Mouse (Mus musculus): Measurements from ENCODE around the gene Gm1113. TPM values are rescaled to one million over a fixed set of nuclear protein-coding genes. Genes with fewer than 3 reads are reported as not detected.

Gm1113 gene
- polyA plus RNA-seq, 1 experiment from 2014 or later, result not detected

GRCm38 (mm10) chr9:35493033-35493732 is 24.9 kb downstream of the Gm1113 start:
- Histone ChIP-seq H3K4me3 (ENCODE audit: low read depth, low read length) (no peak overlapping the region), H3K4me2 (replicated peaks; ENCODE audit: low read depth, low read length) (no peak overlapping the region), H3K9me3 (ENCODE audit: low read length) (no peaks in the 10 kb centered on the region), H3K27ac (ENCODE audit: low read length) (no peak overlapping the region), H3K9ac (replicated peaks; ENCODE audit: low read depth) (no peak overlapping the region), H3K27me3 (replicated peaks; ENCODE audit: insufficient read depth, low read length) (no peaks in the 10 kb centered on the region), H3K4me1 (ENCODE audit: insufficient read depth, low read depth, low read length) (no peaks in the 10 kb centered on the region), H3K36me3 (ENCODE audit: insufficient read depth, low read length) (no peaks in the 10 kb centered on the region)
- no peak for DNase-seq (ENCODE audit: low spot score)
- ATAC-seq, result no peak
- TF ChIP-seq EP300 (IDR thresholded peaks at IDR 0.05) (no peak), CTCF (IDR thresholded peaks at IDR 0.05) (no peak)
- 60% methylated on average over 7 of the region's 7 CpGs for WGBS

GRCm38 (mm10) chr9:35491109-35491866 is 26.8 kb downstream of the Gm1113 start:
- no peaks in the 10 kb centered on the region for H3K27me3 ChIP-seq (replicated peaks; ENCODE audit: insufficient read depth, low read length)
- TF ChIP-seq CTCF (IDR thresholded peaks at IDR 0.05) (no peak), EP300 (IDR thresholded peaks at IDR 0.05) (no peak)
- H3K4me3 ChIP-seq (ENCODE audit: low read depth, low read length), result no peak overlapping the region
- H3K27ac ChIP-seq (ENCODE audit: low read length), result no peak overlapping the region
- H3K9me3 ChIP-seq (ENCODE audit: low read length), result no peaks in the 10 kb centered on the region
- no peaks in the 10 kb centered on the region for H3K4me1 ChIP-seq (ENCODE audit: insufficient read depth, low read depth, low read length)
- WGBS, result 82% methylated on average over 11 of the region's 11 CpGs
- no peak overlapping the region for H3K9ac ChIP-seq (replicated peaks; ENCODE audit: low read depth)
- H3K36me3 ChIP-seq (ENCODE audit: insufficient read depth, low read length), result no peaks in the 10 kb centered on the region
- no peak overlapping the region for H3K4me2 ChIP-seq (replicated peaks; ENCODE audit: low read depth, low read length)
- no peak for ATAC-seq
- no peak for DNase-seq (ENCODE audit: low spot score)

GRCm38 (mm10) chr9:35488496-35488895 is 29.6 kb downstream of the Gm1113 start:
- H3K36me3 ChIP-seq (ENCODE audit: insufficient read depth, low read length), result no peaks in the 10 kb centered on the region
- H3K9me3 ChIP-seq (ENCODE audit: low read length), result no peaks in the 10 kb centered on the region
- H3K4me2 ChIP-seq (replicated peaks; ENCODE audit: low read depth, low read length), result no peak overlapping the region
- ATAC-seq (no peak), DNase-seq (ENCODE audit: low spot score) (no peak)
- no peak overlapping the region for H3K9ac ChIP-seq (replicated peaks; ENCODE audit: low read depth)
- TF ChIP-seq CTCF (IDR thresholded peaks at IDR 0.05) (no peak), EP300 (IDR thresholded peaks at IDR 0.05) (no peak)
- WGBS, result 91% methylated on average over 4 of the region's 4 CpGs
- H3K4me1 ChIP-seq (ENCODE audit: insufficient read depth, low read depth, low read length), result no peaks in the 10 kb centered on the region
- no peaks in the 10 kb centered on the region for H3K27me3 ChIP-seq (replicated peaks; ENCODE audit: insufficient read depth, low read length)
- H3K27ac ChIP-seq (ENCODE audit: low read length), result no peak overlapping the region
- H3K4me3 ChIP-seq (ENCODE audit: low read depth, low read length), result no peak overlapping the region

GRCm38 (mm10) chr9:35486616-35487015 is 31.5 kb downstream of the Gm1113 start:
- no peaks in the 10 kb centered on the region for H3K36me3 ChIP-seq (ENCODE audit: insufficient read depth, low read length)

GRCm38 (mm10) chr9:35483949-35484348 is 34.1 kb downstream of the Gm1113 start:
- no peaks in the 10 kb centered on the region for H3K9me3 ChIP-seq (ENCODE audit: low read length)
- H3K36me3 ChIP-seq (ENCODE audit: insufficient read depth, low read length), result no peaks in the 10 kb centered on the region; the same call in 1 of the 2 replicates
- no peak overlapping the region for H3K4me2 ChIP-seq (replicated peaks; ENCODE audit: low read depth, low read length)
- no peak overlapping the region for H3K9ac ChIP-seq (replicated peaks; ENCODE audit: low read depth)
- no peak for ATAC-seq
- WGBS, result 83% methylated on average over 3 of the region's 3 CpGs
- no peaks in the 10 kb centered on the region for H3K4me1 ChIP-seq (ENCODE audit: insufficient read depth, low read depth, low read length)
- H3K4me3 ChIP-seq (ENCODE audit: low read depth, low read length), result no peak overlapping the region
- no peak for DNase-seq (ENCODE audit: low spot score)
- no peaks in the 10 kb centered on the region for H3K27me3 ChIP-seq (replicated peaks; ENCODE audit: insufficient read depth, low read length)
- H3K27ac ChIP-seq (ENCODE audit: low read length), result no peak overlapping the region
- no peak for TF ChIP-seq EP300 (IDR thresholded peaks at IDR 0.05)
- TF ChIP-seq CTCF (IDR thresholded peaks at IDR 0.05), result no peak

More at GRCm38 (mm10) chr9:35486616-35487015, 31.5 kb downstream of the Gm1113 start:
- no peak for ATAC-seq
- Histone ChIP-seq H3K9me3 (ENCODE audit: low read length) (no peaks in the 10 kb centered on the region), H3K27ac (ENCODE audit: low read length) (no peak overlapping the region), H3K4me1 (ENCODE audit: insufficient read depth, low read depth, low read length) (no peaks in the 10 kb centered on the region), H3K4me2 (replicated peaks; ENCODE audit: low read depth, low read length) (no peak overlapping the region), H3K4me3 (ENCODE audit: low read depth, low read length) (no peak overlapping the region), H3K9ac (replicated peaks; ENCODE audit: low read depth) (no peak overlapping the region), H3K27me3 (replicated peaks; ENCODE audit: insufficient read depth, low read length) (no peaks in the 10 kb centered on the region)
- WGBS, result 66% methylated on average over 13 of the region's 13 CpGs
- peak; percentile 21 for DNase-seq (ENCODE audit: low spot score)
- TF ChIP-seq EP300 (IDR thresholded peaks at IDR 0.05), result no peak
- TF ChIP-seq CTCF (IDR thresholded peaks at IDR 0.05), result no peak

- Histone ChIP-seq H3K9ac (replicated peaks; ENCODE audit: low read depth) (no peak overlapping the region), H3K4me3 (ENCODE audit: low read depth, low read length) (no peak overlapping the region), H3K4me2 (replicated peaks; ENCODE audit: low read depth, low read length) (no peak overlapping the region), H3K9me3 (ENCODE audit: low read length) (no peaks in the 10 kb centered on the region), H3K27ac (ENCODE audit: low read length) (no peak overlapping the region), H3K36me3 (ENCODE audit: insufficient read depth, low read length) (no peaks in the 10 kb centered on the region; the same call in 1 of the 2 replicates), H3K27me3 (replicated peaks; ENCODE audit: insufficient read depth, low read length) (no peaks in the 10 kb centered on the region), H3K4me1 (ENCODE audit: insufficient read depth, low read depth, low read length) (no peaks in the 10 kb centered on the region)
- ATAC-seq (no peak), DNase-seq (ENCODE audit: low spot score) (no peak)
- WGBS, result 54% methylated on average over 13 of the region's 13 CpGs
- TF ChIP-seq CTCF (IDR thresholded peaks at IDR 0.05) (no peak), EP300 (IDR thresholded peaks at IDR 0.05) (no peak)
Observed at GRCm38 (mm10) chr9:35482014-35482898, 35.8 kb downstream of the Gm1113 start.

All from lung, postnatal 0 days (tissue).